Comparison of ENCODE assay signal across 9 mouse cellular contexts in the genomic region with DNA sequence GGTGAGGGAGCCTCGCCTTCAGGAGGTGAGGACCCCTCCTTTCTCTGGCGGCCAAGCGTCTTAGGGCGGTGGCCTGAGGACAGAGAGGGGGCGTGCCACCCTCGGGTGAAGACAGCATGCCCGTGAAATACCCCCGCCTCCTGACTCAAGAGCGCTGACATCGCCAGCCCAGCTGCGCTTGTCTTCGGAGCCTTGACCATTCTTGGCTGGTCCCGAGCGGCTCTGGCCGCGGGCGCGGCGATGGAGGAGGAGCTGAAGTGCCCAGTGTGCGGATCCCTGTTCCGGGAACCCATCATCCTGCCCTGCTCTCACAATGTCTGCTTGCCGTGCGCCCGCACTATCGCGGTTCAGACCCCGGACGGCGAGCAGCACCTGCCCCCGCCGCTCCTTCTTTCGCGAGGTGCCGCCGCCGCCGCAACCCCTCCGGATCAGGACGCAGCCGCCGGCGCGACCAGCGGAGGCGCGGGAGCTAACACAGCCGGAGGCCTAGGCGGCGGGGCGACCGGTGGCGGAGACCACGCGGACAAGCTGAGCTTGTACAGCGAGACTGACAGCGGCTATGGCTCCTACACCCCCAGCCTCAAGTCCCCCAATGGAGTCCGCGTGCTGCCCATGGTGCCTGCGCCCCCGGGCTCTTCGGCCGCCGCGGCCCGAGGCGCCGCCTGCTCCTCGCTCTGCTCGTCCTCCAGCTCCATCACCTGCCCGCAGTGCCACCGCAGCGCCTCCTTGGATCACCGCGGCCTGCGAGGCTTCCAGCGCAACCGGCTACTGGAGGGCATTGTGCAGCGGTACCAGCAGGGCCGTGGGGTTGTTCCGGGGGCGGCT. TPM values are rescaled to one million over a fixed set of nuclear protein-coding genes. Genes with fewer than 3 reads are reported as not detected.
DNase-seq lines count a peak whose midpoint lies in the region; ATAC-seq lines count a peak whose summit lies in the region.
"Had no signal": no experiment of that assay in that cellular context is flagged by ENCODE, and none has a peak within 500 bp of the region (broad histone marks: within the 10 kb centered on the region; RNA-seq: fewer than 3 reads in every experiment).

No protein-coding gene starts in this region.

- no peaks in the 10 kb centered on the region for H3K9me3 ChIP-seq in forebrain, embryonic 14.5 days (replicated peaks; ENCODE audit: control insufficient read depth, low read length)
- H3K9me3 ChIP-seq in liver, embryonic 12.5 days (replicated peaks): no peaks in the 10 kb centered on the region

- peak overlapping the region; percentile 77 for H3K9ac ChIP-seq in forebrain, embryonic 14.5 days (ENCODE audit: low read length)
- no peak overlapping the region for H3K9ac ChIP-seq in liver, embryonic 12.5 days

- peak; percentile 21 for ATAC-seq in forebrain, embryonic 14.5 days
- no peak for ATAC-seq in liver, embryonic 12.5 days

- H3K4me2 ChIP-seq in forebrain, embryonic 14.5 days (ENCODE audit: low read length): peak overlapping the region; percentile 94
- H3K4me2 ChIP-seq in liver, embryonic 12.5 days: peak overlapping the region; percentile 85

- peak; percentile 52 to 72 for DNase-seq in cerebellum, adult 18-20 months
- DNase-seq in cerebellum, adult 9-11 months: no peak
- peak; percentile 69 for DNase-seq in lung, postnatal 10 days
- DNase-seq in lung, postnatal 25 days (ENCODE audit: low spot score): no peak
- peak; percentile 39 for DNase-seq in forebrain, embryonic 14.5 days (ENCODE audit: low spot score)
- DNase-seq in right cerebral cortex, postnatal 4 days: peak; percentile 47
- no peak for DNase-seq in urinary bladder, postnatal 25 days (ENCODE audit: low spot score)

- WGBS in forebrain, embryonic 14.5 days: under 1% methylated on average over 67 of the region's 81 CpGs
- WGBS in liver, embryonic 12.5 days (ENCODE audit: insufficient replicate concordance): 5% methylated on average over 76 of the region's 81 CpGs

- H3K4me1 ChIP-seq in forebrain, embryonic 14.5 days (ENCODE audit: control insufficient read depth, insufficient read depth, low read length): peaks cover 18% of the 10 kb centered on the region
- H3K4me1 ChIP-seq in liver, embryonic 12.5 days: peaks cover 23% of the 10 kb centered on the region

- no peaks in the 10 kb centered on the region for H3K36me3 ChIP-seq in forebrain, embryonic 14.5 days (ENCODE audit: control insufficient read depth, insufficient read depth, low read length)
- no peaks in the 10 kb centered on the region for H3K36me3 ChIP-seq in liver, embryonic 12.5 days

- H3K4me3 ChIP-seq in forebrain, embryonic 14.5 days (ENCODE audit: low read depth, low read length): peak overlapping the region; percentile 61
- peak overlapping the region; percentile 56 for H3K4me3 ChIP-seq in liver, embryonic 12.5 days

- H3K27me3 ChIP-seq in forebrain, embryonic 14.5 days (replicated peaks; ENCODE audit: control insufficient read depth, insufficient read depth, low read length): peaks cover 15% of the 10 kb centered on the region
- H3K27me3 ChIP-seq in liver, embryonic 12.5 days (replicated peaks): peaks cover 93% of the 10 kb centered on the region

- H3K27ac ChIP-seq in forebrain, embryonic 14.5 days (ENCODE audit: low read depth, low read length): peak overlapping the region; percentile 90
- no peak overlapping the region for H3K27ac ChIP-seq in liver, embryonic 12.5 days

RNA-seq across cellular contexts. Expression of gene Trim67, which starts 1.0 kb away (rescaled TPM):
- polyA plus RNA-seq in forebrain, embryonic 14.5 days (2014; fragmentation: Nextera tagmentation; extraction: Ambion mirVana): 16.5 and 22.0 TPM in 2 replicates
- polyA plus RNA-seq in liver, embryonic 12.5 days (2016; fragmentation: Nextera tagmentation; extraction: Ambion mirVana): 0.01 and 0.05 TPM in 2 replicates
- polyA plus RNA-seq: C2C12 had no signal

RNA-seq across cellular contexts. Expression of gene Fam89a, which starts 42.2 kb away (rescaled TPM):
- polyA plus RNA-seq in forebrain, embryonic 14.5 days (2014; fragmentation: Nextera tagmentation; extraction: Ambion mirVana): 0.27 and 0.38 TPM in 2 replicates
- 2.9 and 3.2 TPM in 2 replicates for polyA plus RNA-seq in liver, embryonic 12.5 days (2016; fragmentation: Nextera tagmentation; extraction: Ambion mirVana)

Comparison
In these comparisons a context has a peak if more than half of its experiments do, and no peak if none do; other contexts are left out.
1. DNase-seq: peak in cerebellum, adult 18-20 months (2 of 2), lung, postnatal 10 days (single experiment), forebrain, embryonic 14.5 days (single experiment) and right cerebral cortex, postnatal 4 days (single experiment); none in cerebellum, adult 9-11 months (single experiment), lung, postnatal 25 days (single experiment) and urinary bladder, postnatal 25 days (single experiment).
2. RNA of gene Trim67, which starts 1.0 kb away (polyA plus RNA-seq): 16.5 to 22.0 TPM in forebrain, embryonic 14.5 days; 0.01 to 0.05 TPM in liver, embryonic 12.5 days; every median in the first group is over 10 times any median in the second.